Mouse (Mus musculus): ENCODE measurements around the gene Traf3ip2. TPM values are rescaled to one million over a fixed set of nuclear protein-coding genes. Genes with fewer than 3 reads are reported as not detected.
A peak's percentile ranks its signal among the peaks of the same experiment; 100 is the strongest.

Traf3ip2 gene
- polyA plus RNA-seq, 1 experiment = 2.9 TPM

- H3K79me2 ChIP-seq (ENCODE audit: control insufficient read depth, insufficient read depth) = no peaks in the 10 kb centered on the region
- no peaks in the 10 kb centered on the region for H3K27me3 ChIP-seq (ENCODE audit: control insufficient read depth, insufficient read depth, insufficient read length)
- H3K79me3 ChIP-seq (ENCODE audit: low read depth) = no peaks in the 10 kb centered on the region
- no peaks in the 10 kb centered on the region for H3K36me3 ChIP-seq (ENCODE audit: control insufficient read depth, insufficient read depth)
- no peak overlapping the region for H3K4me3 ChIP-seq (ENCODE audit: insufficient read depth, poor library complexity, severe bottlenecking)
- no peak overlapping the region for H3ac ChIP-seq (ENCODE audit: control insufficient read depth, insufficient read length, low read depth)
- TF ChIP-seq CEBPB (IDR thresholded peaks at IDR 0.05; ENCODE audit: low read depth) = no peak
- TF ChIP-seq MAX (IDR thresholded peaks at IDR 0.05) = no peak
- no peak for TF ChIP-seq MYOD1 (IDR thresholded peaks at IDR 0.05; ENCODE audit: control insufficient read depth, insufficient read length, low read depth)
- no peak for TF ChIP-seq FOSL1 (IDR thresholded peaks at IDR 0.05; ENCODE audit: insufficient read depth, low read length, poor library complexity, severe bottlenecking)
- no peak for TF ChIP-seq USF1 (IDR thresholded peaks at IDR 0.05; ENCODE audit: low read depth)
- no peak for TF ChIP-seq CTCF (IDR thresholded peaks at IDR 0.05; ENCODE audit: control insufficient read depth, insufficient read depth, insufficient read length)
Measured at GRCm38 (mm10) chr10:39572050-39572671, 40.6 kb upstream of the Traf3ip2 start.

DNA sequence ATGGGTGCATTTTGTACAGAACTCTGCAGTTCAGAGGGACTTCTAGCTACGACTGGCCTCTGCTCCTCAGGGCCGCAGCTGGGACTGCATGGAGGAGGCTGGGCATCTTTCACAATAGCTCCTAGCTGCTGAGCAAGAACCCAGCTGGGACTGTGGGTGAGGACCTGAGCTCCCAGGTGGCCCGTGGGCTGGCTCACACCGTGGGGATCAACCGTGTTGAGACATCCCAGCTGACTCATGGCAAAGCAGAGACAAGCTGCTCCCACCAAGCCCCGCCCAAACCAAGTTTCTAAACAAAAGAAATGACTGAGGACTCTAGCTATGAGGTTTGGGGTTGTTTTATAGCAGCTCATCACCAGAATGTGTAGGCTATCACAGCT lies 40.1 kb upstream of the Traf3ip2 start:
- Histone ChIP-seq H3K36me3 (ENCODE audit: control insufficient read depth, insufficient read depth) (no peaks in the 10 kb centered on the region), H3ac (ENCODE audit: control insufficient read depth, insufficient read length, low read depth) (no peak overlapping the region), H3K79me3 (ENCODE audit: low read depth) (no peaks in the 10 kb centered on the region), H3K79me2 (ENCODE audit: control insufficient read depth, insufficient read depth) (no peaks in the 10 kb centered on the region), H3K27me3 (ENCODE audit: control insufficient read depth, insufficient read depth, insufficient read length) (no peaks in the 10 kb centered on the region), H3K4me3 (ENCODE audit: insufficient read depth, poor library complexity, severe bottlenecking) (no peak overlapping the region)
- TF ChIP-seq MYOD1 (IDR thresholded peaks at IDR 0.05; ENCODE audit: control insufficient read depth, insufficient read length, low read depth) (no peak), CEBPB (IDR thresholded peaks at IDR 0.05; ENCODE audit: low read depth) (peak; percentile 61), MYOG (IDR thresholded peaks at IDR 0.05; ENCODE audit: control insufficient read depth, extremely low read depth, insufficient read length) (no peak)

GRCm38 (mm10) chr10:39576466-39576865 lies 36.3 kb upstream of the Traf3ip2 start:
- Histone ChIP-seq H3K4me3 (ENCODE audit: insufficient read depth, poor library complexity, severe bottlenecking) (no peak overlapping the region), H3K36me3 (ENCODE audit: control insufficient read depth, insufficient read depth) (no peaks in the 10 kb centered on the region), H3K79me2 (ENCODE audit: control insufficient read depth, insufficient read depth) (no peaks in the 10 kb centered on the region), H3ac (ENCODE audit: control insufficient read depth, insufficient read length, low read depth) (no peak overlapping the region), H3K27me3 (ENCODE audit: control insufficient read depth, insufficient read depth, insufficient read length) (no peaks in the 10 kb centered on the region), H3K79me3 (ENCODE audit: low read depth) (no peaks in the 10 kb centered on the region)
- TF ChIP-seq CTCF (IDR thresholded peaks at IDR 0.05; ENCODE audit: control insufficient read depth, insufficient read depth, insufficient read length) = no peak
- TF ChIP-seq FOSL1 (IDR thresholded peaks at IDR 0.05; ENCODE audit: insufficient read depth, low read length, poor library complexity, severe bottlenecking) = no peak
- no peak for TF ChIP-seq MYOD1 (IDR thresholded peaks at IDR 0.05; ENCODE audit: control insufficient read depth, insufficient read length, low read depth)

DNA sequence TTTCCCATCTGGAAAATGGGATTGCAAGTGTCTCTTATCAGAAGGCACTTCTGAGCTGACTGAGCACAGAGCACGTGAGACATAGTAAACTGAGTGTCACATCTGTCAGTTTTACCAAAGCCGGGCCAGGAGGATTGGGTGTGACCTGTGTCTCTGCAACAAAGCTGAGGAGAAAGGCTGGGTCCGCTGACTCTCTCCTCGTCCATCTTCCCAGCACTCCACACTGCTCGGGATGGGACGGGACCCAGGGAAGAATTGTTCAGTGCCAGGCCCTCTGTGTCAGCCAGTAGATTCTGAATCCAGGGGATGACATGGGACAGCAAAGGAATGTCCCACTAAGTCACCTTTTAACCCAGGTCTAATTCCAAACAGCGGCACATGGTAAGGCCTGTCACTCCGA lies 32.3 kb upstream of the Traf3ip2 start:
- H3K79me3 ChIP-seq (ENCODE audit: low read depth) = no peaks in the 10 kb centered on the region
- TF ChIP-seq USF1 (IDR thresholded peaks at IDR 0.05; ENCODE audit: low read depth) (no peak), CEBPB (IDR thresholded peaks at IDR 0.05; ENCODE audit: low read depth) (no peak), MAX (IDR thresholded peaks at IDR 0.05) (no peak), CTCF (IDR thresholded peaks at IDR 0.05; ENCODE audit: control insufficient read depth, insufficient read depth, insufficient read length) (no peak), MYOD1 (IDR thresholded peaks at IDR 0.05; ENCODE audit: control insufficient read depth, insufficient read length, low read depth) (no peak), MYOG (IDR thresholded peaks at IDR 0.05; ENCODE audit: control insufficient read depth, extremely low read depth, insufficient read length) (no peak), FOSL1 (IDR thresholded peaks at IDR 0.05; ENCODE audit: insufficient read depth, low read length, poor library complexity, severe bottlenecking) (no peak)
- H3K36me3 ChIP-seq (ENCODE audit: control insufficient read depth, insufficient read depth) = no peaks in the 10 kb centered on the region
- H3ac ChIP-seq (ENCODE audit: control insufficient read depth, insufficient read length, low read depth) = no peak overlapping the region
- H3K4me3 ChIP-seq (ENCODE audit: insufficient read depth, poor library complexity, severe bottlenecking) = no peak overlapping the region
- H3K27me3 ChIP-seq (ENCODE audit: control insufficient read depth, insufficient read depth, insufficient read length) = no peaks in the 10 kb centered on the region
- no peaks in the 10 kb centered on the region for H3K79me2 ChIP-seq (ENCODE audit: control insufficient read depth, insufficient read depth)

GRCm38 (mm10) chr10:39582385-39582784 lies 30.3 kb upstream of the Traf3ip2 start:
- Histone ChIP-seq H3K27me3 (ENCODE audit: control insufficient read depth, insufficient read depth, insufficient read length) (no peaks in the 10 kb centered on the region), H3ac (ENCODE audit: control insufficient read depth, insufficient read length, low read depth) (no peak overlapping the region), H3K79me2 (ENCODE audit: control insufficient read depth, insufficient read depth) (no peaks in the 10 kb centered on the region), H3K4me3 (ENCODE audit: insufficient read depth, poor library complexity, severe bottlenecking) (no peak overlapping the region), H3K79me3 (ENCODE audit: low read depth) (no peaks in the 10 kb centered on the region), H3K36me3 (ENCODE audit: control insufficient read depth, insufficient read depth) (no peaks in the 10 kb centered on the region)
- TF ChIP-seq MAX (IDR thresholded peaks at IDR 0.05) (no peak), USF1 (IDR thresholded peaks at IDR 0.05; ENCODE audit: low read depth) (no peak), MYOG (IDR thresholded peaks at IDR 0.05; ENCODE audit: control insufficient read depth, extremely low read depth, insufficient read length) (no peak), FOSL1 (IDR thresholded peaks at IDR 0.05; ENCODE audit: insufficient read depth, low read length, poor library complexity, severe bottlenecking) (no peak), CTCF (IDR thresholded peaks at IDR 0.05; ENCODE audit: control insufficient read depth, insufficient read depth, insufficient read length) (no peak), CEBPB (IDR thresholded peaks at IDR 0.05; ENCODE audit: low read depth) (no peak), MYOD1 (IDR thresholded peaks at IDR 0.05; ENCODE audit: control insufficient read depth, insufficient read length, low read depth) (no peak)

- Histone ChIP-seq H3K79me2 (ENCODE audit: control insufficient read depth, insufficient read depth) (no peaks in the 10 kb centered on the region), H3K4me3 (ENCODE audit: insufficient read depth, poor library complexity, severe bottlenecking) (no peak overlapping the region), H3ac (ENCODE audit: control insufficient read depth, insufficient read length, low read depth) (no peak overlapping the region), H3K27me3 (ENCODE audit: control insufficient read depth, insufficient read depth, insufficient read length) (no peaks in the 10 kb centered on the region), H3K36me3 (ENCODE audit: control insufficient read depth, insufficient read depth) (no peaks in the 10 kb centered on the region), H3K79me3 (ENCODE audit: low read depth) (no peaks in the 10 kb centered on the region)
- TF ChIP-seq FOSL1 (IDR thresholded peaks at IDR 0.05; ENCODE audit: insufficient read depth, low read length, poor library complexity, severe bottlenecking) (no peak), CEBPB (IDR thresholded peaks at IDR 0.05; ENCODE audit: low read depth) (no peak), USF1 (IDR thresholded peaks at IDR 0.05; ENCODE audit: low read depth) (no peak), MYOG (IDR thresholded peaks at IDR 0.05; ENCODE audit: control insufficient read depth, extremely low read depth, insufficient read length) (no peak), CTCF (IDR thresholded peaks at IDR 0.05; ENCODE audit: control insufficient read depth, insufficient read depth, insufficient read length) (no peak), MAX (IDR thresholded peaks at IDR 0.05) (no peak), MYOD1 (IDR thresholded peaks at IDR 0.05; ENCODE audit: control insufficient read depth, insufficient read length, low read depth) (no peak)
Measured at GRCm38 (mm10) chr10:39583718-39584117, 29.0 kb upstream of the Traf3ip2 start.
